Mouse (Mus musculus) liver, embryonic 14.5 days (tissue): ENCODE measurements around the gene Inafm1.

ENCODE experiments used
- CTCF ChIP-seq: IDR thresholded peaks from 2 replicates; pipeline ENCODE4 v1.5.1; 2016; ENCODE audit warnings: antibody characterized with exemption, low read depth, control low read depth
- EP300 ChIP-seq: IDR thresholded peaks from 2 replicates; pipeline ENCODE4 v1.6.1; 2016; ENCODE audit warnings: antibody characterized with exemption, low read depth

GRCm38 (mm10) chr7:16282334-16282733, 8.9 kb upstream of the Inafm1 start:
- TF ChIP-seq EP300 (no peak), CTCF (no peak)
